ENCODE assay signal across 10 mouse cellular contexts in genomic region chr4:48542351-48542750, GRCm38 (mm10). TPM values are rescaled to one million over a fixed set of nuclear protein-coding genes. Genes with fewer than 3 reads are reported as not detected.
DNase-seq lines count a peak whose midpoint lies in the region; ATAC-seq lines count a peak whose summit lies in the region.
"Had no signal": no experiment of that assay in that cellular context is flagged by ENCODE, and none has a peak within 500 bp of the region (broad histone marks: within the 10 kb centered on the region; RNA-seq: fewer than 3 reads in every experiment).

No protein-coding gene starts in this region.

- intact Hi-C loops in left cerebral cortex, postnatal 36 days (cut with DNase I): loop anchor here (5.0 kb wide), 2 partner anchors 45 to 70 kb away; partner anchors contain the start of genes Tex10 and Tmeff1
- intact Hi-C loops in gastrocnemius, postnatal 36 days (cut with DNase I): loop anchor here (5.0 kb wide), 2 partner anchors 70 to 125 kb away; partner anchors contain the start of gene Tex10

- peak overlapping the region; percentile 75 for H3K4me2 ChIP-seq in forebrain, embryonic 13.5 days
- peak overlapping the region; percentile 72 for H3K4me2 ChIP-seq in limb, embryonic 12.5 days

- no peaks in the 10 kb centered on the region for H3K9me3 ChIP-seq in forebrain, embryonic 13.5 days (replicated peaks)
- no peaks in the 10 kb centered on the region for H3K9me3 ChIP-seq in limb, embryonic 12.5 days

- peaks cover 71% of the 10 kb centered on the region for H3K4me1 ChIP-seq in forebrain, embryonic 13.5 days
- peaks cover 35% of the 10 kb centered on the region for H3K4me1 ChIP-seq in limb, embryonic 12.5 days (replicated peaks)

- H3K4me3 ChIP-seq in forebrain, embryonic 13.5 days: peak overlapping the region; percentile 88
- peak overlapping the region; percentile 78; the same call in 1 of the 2 replicates for H3K4me3 ChIP-seq in limb, embryonic 12.5 days (replicated peaks)

- H3K36me3 ChIP-seq in forebrain, embryonic 13.5 days (ENCODE audit: poor library complexity, severe bottlenecking): no peaks in the 10 kb centered on the region
- H3K36me3 ChIP-seq in limb, embryonic 12.5 days: no peaks in the 10 kb centered on the region

- DNase-seq in adrenal gland, postnatal 14 days: peak; percentile 41
- DNase-seq in adrenal gland, adult 18-20 months (ENCODE audit: low spot score in 2 of 2): no peak
- peak; percentile 87 for DNase-seq in 3T3-L1 (ENCODE audit: low read depth, low spot score)
- no peak for DNase-seq in left cerebral cortex, postnatal 36 days (ENCODE audit: low spot score in 2 of 2)
- no peak for DNase-seq in gastrocnemius, postnatal 36 days
- no peak for DNase-seq in right cerebral cortex, postnatal 4 days
- DNase-seq: liver, postnatal 0 days; spleen, adult 18-20 months had no signal

- WGBS in forebrain, embryonic 13.5 days: 39% methylated on average over 5 of the region's 5 CpGs
- 41% methylated on average over 5 of the region's 5 CpGs for WGBS in limb, embryonic 12.5 days

- no peak for ATAC-seq in forebrain, embryonic 13.5 days
- no peak for ATAC-seq in limb, embryonic 12.5 days (ENCODE audit: insufficient number of reproducible peaks, insufficient read depth, low FRiP score, low TSS enrichment, low read depth)
- ATAC-seq: liver, postnatal 0 days had no signal

- peak overlapping the region; percentile 99 for H3K9ac ChIP-seq in forebrain, embryonic 13.5 days
- H3K9ac ChIP-seq in limb, embryonic 12.5 days (replicated peaks): no peak overlapping the region; the same call in 1 of the 2 replicates
- H3K9ac ChIP-seq: liver, postnatal 0 days had no signal

- no peak overlapping the region for H3K27ac ChIP-seq in forebrain, embryonic 13.5 days
- no peak overlapping the region for H3K27ac ChIP-seq in limb, embryonic 12.5 days

- H3K27me3 ChIP-seq in forebrain, embryonic 13.5 days: no peaks in the 10 kb centered on the region
- peaks cover 44% of the 10 kb centered on the region for H3K27me3 ChIP-seq in limb, embryonic 12.5 days

RNA-seq across cellular contexts. Expression of gene Msantd3, which starts 2.6 kb away (rescaled TPM):
- 18.7 and 22.9 TPM in 2 replicates for total RNA-seq in adrenal gland, postnatal 14 days (2021)
- total RNA-seq in adrenal gland, adult 18-20 months (2021): 10 to 100 TPM; 15.0 to 18.7 TPM
- polyA plus RNA-seq in forebrain, embryonic 13.5 days (2015; fragmentation: Nextera tagmentation; extraction: Ambion mirVana): 50.2 and 52.2 TPM in 2 replicates
- polyA plus RNA-seq in limb, embryonic 12.5 days (2016; fragmentation: Nextera tagmentation; extraction: Ambion mirVana): 30.9 and 36.4 TPM in 2 replicates
- 10 to 100 TPM; 21.2 to 24.9 TPM for total RNA-seq in left cerebral cortex, postnatal 36 days (2021)
- 10 to 100 TPM; 14.6 to 16.3 TPM for total RNA-seq in gastrocnemius, postnatal 36 days (2021)

RNA-seq across cellular contexts. Expression of gene Tmeff1, which starts 42.6 kb away (rescaled TPM):
- 23.0 and 31.5 TPM in 2 replicates for total RNA-seq in adrenal gland, postnatal 14 days (2021)
- 10 to 100 TPM in 1 of 2 experiments, 1 to 10 TPM in 1; 9.2 to 12.7 TPM for total RNA-seq in adrenal gland, adult 18-20 months (2021)
- 76.9 and 117 TPM in 2 replicates for polyA plus RNA-seq in forebrain, embryonic 13.5 days (2015; fragmentation: Nextera tagmentation; extraction: Ambion mirVana)
- 110 and 112 TPM in 2 replicates for polyA plus RNA-seq in limb, embryonic 12.5 days (2016; fragmentation: Nextera tagmentation; extraction: Ambion mirVana)
- 100 to 1,000 TPM; 114 to 135 TPM for total RNA-seq in left cerebral cortex, postnatal 36 days (2021)
- total RNA-seq in gastrocnemius, postnatal 36 days (2021): 1 to 10 TPM in 1 of 2 experiments, under 1 TPM in 1; 0.57 to 1.2 TPM

Comparison
In these comparisons a context has a peak if more than half of its experiments do, and no peak if none do; other contexts are left out.
1. DNase-seq: peak in adrenal gland, postnatal 14 days (single experiment) and 3T3-L1 (single experiment); none in adrenal gland, adult 18-20 months (0 of 2), left cerebral cortex, postnatal 36 days (0 of 2), gastrocnemius, postnatal 36 days (0 of 2) and right cerebral cortex, postnatal 4 days (single experiment).
2. RNA of gene Tmeff1, which starts 42.6 kb away (total RNA-seq): 114 to 135 TPM in left cerebral cortex, postnatal 36 days, 23.0 to 31.5 TPM in adrenal gland, postnatal 14 days and 9.2 to 12.7 TPM in adrenal gland, adult 18-20 months; 0.57 to 1.2 TPM in gastrocnemius, postnatal 36 days; every median in the first group is over 4 times any median in the second.